Mouse (Mus musculus) hindbrain, embryonic 10.5 days (tissue): ENCODE results near the gene Mettl8. TPM values are rescaled to one million over a fixed set of nuclear protein-coding genes. Genes with fewer than 3 reads are reported as not detected.

Experiments
- DNase-seq: peaks from one replicate; pipeline ENCODE4 v3.0.0-alpha.2; 2017; ENCODE audit warnings: low spot score
- H3K27ac ChIP-seq: fragments of 300-500 bp; sonication (generic); 2 replicates; pipeline ENCODE4 v1.5.1; 2016; ENCODE audit warnings: mild to moderate bottlenecking, moderate library complexity
- H3K27me3 ChIP-seq: fragments of 300-500 bp; sonication (generic); 2 replicates; pipeline ENCODE4 v1.6.1; 2016; ENCODE audit warnings: mild to moderate bottlenecking; ENCODE audit not compliant: poor library complexity, insufficient read depth, severe bottlenecking
- H3K36me3 ChIP-seq: fragments of 300-500 bp; sonication (generic); 2 replicates; pipeline ENCODE4 v1.6.1; 2016; ENCODE audit warnings: mild to moderate bottlenecking, moderate library complexity
- H3K4me1 ChIP-seq: fragments of 300-500 bp; sonication (generic); replicated peaks from 2 replicates; pipeline ENCODE4 v1.6.1; 2016; ENCODE audit warnings: mild to moderate bottlenecking
- H3K4me3 ChIP-seq: fragments of 300-500 bp; sonication (generic); 2 replicates; pipeline ENCODE4 v1.5.1; 2016; ENCODE audit warnings: mild to moderate bottlenecking, moderate library complexity
- H3K9me3 ChIP-seq: fragments of 300-500 bp; sonication (generic); 2 replicates; pipeline ENCODE4 v1.6.1; 2016; ENCODE audit warnings: mild to moderate bottlenecking, moderate library complexity
- WGBS: fragments of 180-500 bp; shearing (Covaris S2); methylation state at CpG from one replicate; pipeline ENCODE4 v1.1.7; 2016; 5-methylcytosine and 5-hydroxymethylcytosine counted together
- polyA plus RNA-seq: library from polyadenylated mRNA; unstranded; fragments of >200 nt; fragmentation: Nextera tagmentation; extraction: Ambion mirVana; gene quantifications from 2 replicates; pipeline ENCODE4 v1.2.1, GENCODE M21; 2016

Mettl8 gene
- polyA plus RNA-seq, result 21.0 and 22.3 TPM in 2 replicates

DNA sequence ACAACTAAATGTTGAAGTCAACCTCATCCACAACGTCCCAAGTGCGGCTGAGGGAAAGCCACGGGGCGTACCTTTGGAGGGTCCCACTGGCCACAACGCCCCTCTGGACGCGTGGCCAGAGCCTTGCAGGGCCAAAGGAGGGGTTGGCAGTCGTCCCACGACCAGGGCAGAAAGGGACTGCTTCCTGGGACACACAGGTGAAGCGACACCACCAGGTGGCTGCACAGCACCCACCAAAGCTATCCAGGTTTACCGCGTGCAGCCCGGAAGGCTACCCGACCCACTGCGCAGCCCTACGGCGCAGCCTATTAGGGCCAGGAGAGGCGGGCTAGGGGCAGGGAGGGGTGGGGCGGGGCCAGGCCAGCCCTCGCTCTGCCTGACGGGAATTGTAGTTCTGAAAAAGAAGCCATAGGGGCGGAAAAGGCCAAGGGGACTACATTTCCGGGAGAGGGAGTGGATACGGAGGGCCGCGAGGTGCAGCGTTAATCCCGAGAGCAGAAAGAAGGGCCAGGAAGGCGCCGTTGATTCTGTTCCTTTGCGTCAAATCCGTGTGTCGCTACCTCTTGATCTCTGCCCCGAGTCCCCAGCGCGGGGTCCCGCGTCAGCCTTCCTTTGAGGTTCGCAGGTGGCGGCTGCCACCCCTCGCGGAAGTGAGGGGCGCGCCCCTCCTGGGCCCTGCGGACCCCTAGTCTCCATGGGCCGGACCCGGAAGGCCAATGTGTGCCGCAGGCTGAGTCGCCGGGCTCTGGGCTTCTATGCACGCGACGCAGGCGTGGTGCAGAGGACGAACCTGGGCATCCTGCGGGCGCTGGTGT is at the start of gene Mettl8, which contains the start of gene Dcaf17:
Mettl8 (minus strand) TSS at position 284 of the 815 bp plus-strand sequence.
Dcaf17 (plus strand) TSS at position 29 of the 815 bp plus-strand sequence.
- H3K4me1 ChIP-seq, result peaks cover 16% of the 10 kb centered on the region
- peak; percentile 94 for DNase-seq
- peaks cover 20% of the 10 kb centered on the region for H3K36me3 ChIP-seq
- H3K27me3 ChIP-seq, result no peaks in the 10 kb centered on the region
- no peaks in the 10 kb centered on the region for H3K9me3 ChIP-seq
- H3K4me3 ChIP-seq, result peak within 1 kb of the TSS; percentile 76
- under 1% methylated on average over 57 of the region's 57 CpGs for WGBS
- H3K27ac ChIP-seq, result peak within 1 kb of the TSS; percentile 95

DNA sequence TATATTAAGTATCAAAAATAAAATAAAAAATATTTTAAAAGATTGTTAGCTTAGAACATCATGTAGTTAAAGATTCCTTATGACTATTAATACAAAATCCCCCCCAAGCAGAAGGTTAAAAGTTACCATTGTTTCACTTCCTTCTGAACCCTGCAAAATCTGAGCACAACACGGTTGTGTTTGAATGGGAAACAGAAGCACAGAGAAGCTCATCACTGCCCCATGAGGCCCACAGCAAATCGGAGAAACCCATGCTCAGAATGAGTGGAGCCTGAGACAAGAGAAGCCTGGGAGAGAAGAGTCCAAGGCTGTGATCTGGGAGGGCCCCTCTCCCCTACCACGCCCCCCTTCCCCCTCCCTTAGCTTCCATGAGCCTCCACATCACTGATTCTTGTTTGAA is 49.3 kb upstream of the Mettl8 start:
- H3K27ac ChIP-seq, result no peak overlapping the region
- no peak overlapping the region for H3K4me3 ChIP-seq
- H3K4me1 ChIP-seq, result peaks cover 11% of the 10 kb centered on the region
- H3K27me3 ChIP-seq, result no peaks in the 10 kb centered on the region
- WGBS, result 69% methylated on average over 3 of the region's 3 CpGs
- H3K9me3 ChIP-seq, result no peaks in the 10 kb centered on the region
- peaks cover 16% of the 10 kb centered on the region for H3K36me3 ChIP-seq
- no peak for DNase-seq

DNA sequence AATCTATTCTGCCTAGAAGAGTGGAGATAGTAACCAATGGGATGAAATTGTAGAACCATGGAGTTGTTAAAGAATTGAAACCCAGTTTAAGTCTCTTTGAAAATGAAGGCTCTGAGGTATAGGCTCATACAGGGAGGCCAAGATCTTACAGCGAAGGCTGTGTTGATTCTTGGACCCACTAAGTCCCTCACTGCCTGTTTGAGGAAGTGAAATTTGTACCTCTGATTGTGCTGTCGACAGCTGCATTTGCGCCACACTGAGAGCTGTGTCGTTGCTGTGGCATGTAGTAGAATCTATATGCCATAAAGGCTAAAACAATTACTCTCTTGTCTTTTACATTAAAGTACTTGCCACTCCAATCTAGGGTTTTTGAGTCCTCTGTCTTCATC is 47.9 kb upstream of the Mettl8 start:
- Histone ChIP-seq H3K27me3 (no peaks in the 10 kb centered on the region), H3K27ac (no peak overlapping the region), H3K9me3 (no peaks in the 10 kb centered on the region), H3K36me3 (peaks cover 24% of the 10 kb centered on the region), H3K4me1 (peaks cover 11% of the 10 kb centered on the region), H3K4me3 (no peak overlapping the region)
- DNase-seq, result no peak
- 91% methylated on average over 4 of the region's 4 CpGs for WGBS

DNA sequence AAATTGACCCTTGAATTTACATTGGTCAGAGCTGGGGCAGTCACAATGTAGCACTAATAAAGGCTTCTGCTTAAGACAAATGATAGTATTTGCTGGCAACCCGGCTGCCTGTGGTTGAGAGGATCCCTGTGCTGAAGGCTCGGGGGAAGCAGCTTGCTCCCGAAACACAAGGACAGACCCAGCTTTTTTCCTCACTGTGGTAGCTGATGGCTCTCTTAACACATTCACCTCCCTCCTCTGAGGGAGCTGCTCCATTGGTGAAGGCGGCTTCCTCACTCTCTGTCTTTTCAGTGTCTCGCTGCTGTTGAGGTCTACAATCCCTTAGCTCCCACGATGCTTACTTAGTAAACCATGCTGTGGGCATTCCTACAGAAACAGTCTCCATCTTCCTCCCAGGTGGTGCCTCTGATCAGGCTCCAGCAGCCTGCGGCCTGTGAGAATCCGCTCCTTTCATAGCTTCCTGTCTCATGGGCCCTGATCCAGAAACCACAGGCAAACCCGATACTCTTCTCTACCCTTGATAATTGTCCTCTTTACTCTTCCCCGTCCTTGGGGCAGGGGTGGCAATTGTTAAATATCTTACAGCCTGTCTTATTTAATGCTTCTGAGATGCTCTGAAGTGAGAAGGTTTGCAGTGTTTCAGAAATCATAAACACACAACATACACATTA is 47.4 kb upstream of the Mettl8 start:
- peaks cover 24% of the 10 kb centered on the region for H3K36me3 ChIP-seq
- no peak overlapping the region for H3K27ac ChIP-seq
- no peaks in the 10 kb centered on the region for H3K27me3 ChIP-seq
- WGBS, result 90% methylated on average over 10 of the region's 10 CpGs
- DNase-seq, result no peak
- no peak overlapping the region for H3K4me3 ChIP-seq
- H3K4me1 ChIP-seq, result peaks cover 11% of the 10 kb centered on the region
- H3K9me3 ChIP-seq, result no peaks in the 10 kb centered on the region

DNA sequence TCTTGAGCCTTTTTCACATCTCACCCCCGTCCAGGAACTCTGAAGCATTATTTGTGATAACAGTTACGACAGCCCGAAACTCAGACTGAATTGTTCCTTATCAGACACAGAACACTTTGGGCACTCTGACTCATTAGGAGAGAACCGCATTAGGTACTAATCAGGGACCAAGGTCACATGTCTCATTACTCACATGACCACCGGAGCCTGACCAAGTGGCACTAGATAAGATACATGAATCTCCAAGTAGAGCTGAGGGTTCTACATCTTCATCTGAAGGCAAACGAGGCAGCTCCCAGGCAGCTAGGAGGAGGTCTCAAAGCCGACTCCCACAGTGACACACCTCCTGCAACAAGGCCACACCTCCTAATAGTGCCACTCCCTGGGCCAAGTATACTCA is 40.8 kb upstream of the Mettl8 start:
- H3K9me3 ChIP-seq, result no peaks in the 10 kb centered on the region
- WGBS, result 89% methylated on average over 7 of the region's 7 CpGs
- H3K4me3 ChIP-seq, result no peak overlapping the region
- no peak overlapping the region for H3K27ac ChIP-seq
- peaks cover 46% of the 10 kb centered on the region for H3K36me3 ChIP-seq
- no peaks in the 10 kb centered on the region for H3K27me3 ChIP-seq
- no peak for DNase-seq
- no peaks in the 10 kb centered on the region for H3K4me1 ChIP-seq

DNA sequence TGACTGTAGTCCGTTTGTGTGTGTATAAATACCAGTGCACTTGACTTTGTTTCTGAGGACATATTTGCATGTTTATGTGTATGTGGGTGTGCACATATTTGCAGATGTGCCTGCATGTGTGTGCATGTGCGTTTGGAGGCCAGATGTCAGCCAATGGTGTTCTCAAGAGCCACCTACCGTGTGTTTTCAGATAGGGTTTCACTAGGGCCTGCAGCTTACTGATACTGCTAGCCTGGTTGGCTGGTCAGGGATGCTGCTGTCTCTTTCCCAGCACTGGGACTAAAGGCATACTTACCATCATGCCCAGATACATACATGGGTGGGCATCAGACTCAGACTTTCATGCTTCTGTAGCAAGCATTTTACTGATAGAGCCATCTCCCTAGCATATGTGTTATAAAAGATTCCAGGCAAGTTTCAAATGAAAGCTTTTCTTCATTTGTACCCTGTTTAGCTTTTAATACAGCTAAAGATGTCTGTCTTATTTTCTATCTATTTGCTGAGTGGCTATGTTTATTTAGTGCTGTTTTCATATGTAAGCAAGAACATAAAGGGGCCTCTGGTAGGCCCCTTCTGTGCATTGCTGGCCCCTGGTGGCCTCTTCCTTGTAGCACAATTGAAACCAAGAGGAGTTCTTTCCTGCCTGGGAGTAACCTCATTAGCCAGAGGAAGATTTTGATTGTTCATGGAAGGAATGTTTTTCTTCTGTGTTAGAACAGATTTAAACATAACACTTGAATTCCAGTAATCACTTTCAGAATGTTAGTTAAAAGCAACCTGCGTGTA is 35.5 kb upstream of the Mettl8 start:
- 87% methylated on average over 4 of the region's 4 CpGs for WGBS
- no peaks in the 10 kb centered on the region for H3K9me3 ChIP-seq
- no peak for DNase-seq
- no peak overlapping the region for H3K27ac ChIP-seq
- H3K4me3 ChIP-seq, result no peak overlapping the region
- no peaks in the 10 kb centered on the region for H3K4me1 ChIP-seq
- H3K36me3 ChIP-seq, result peaks cover 66% of the 10 kb centered on the region
- no peaks in the 10 kb centered on the region for H3K27me3 ChIP-seq

DNA sequence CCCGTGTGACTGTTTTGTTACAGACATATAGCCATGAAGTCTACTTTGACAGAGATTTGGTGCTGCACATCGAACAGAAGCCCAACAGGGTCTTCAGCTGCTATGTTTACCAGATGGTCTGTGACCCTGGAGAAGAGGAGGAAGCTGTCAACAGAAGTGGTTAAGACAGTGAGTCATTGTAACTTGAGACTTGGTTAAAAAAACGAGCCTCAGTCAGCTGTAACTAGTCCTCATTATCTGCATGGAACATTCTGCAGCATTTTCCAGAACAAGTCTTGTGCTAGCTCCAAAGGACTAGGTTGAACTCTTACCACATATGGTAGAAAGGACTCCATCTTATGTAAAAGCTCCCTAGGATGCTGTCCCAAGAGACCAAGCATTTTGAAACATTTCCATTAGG is 34.4 kb upstream of the Mettl8 start:
- WGBS, result 70% methylated on average over 3 of the region's 3 CpGs
- Histone ChIP-seq H3K4me1 (no peaks in the 10 kb centered on the region), H3K9me3 (no peaks in the 10 kb centered on the region), H3K27ac (no peak overlapping the region), H3K4me3 (no peak overlapping the region), H3K36me3 (peaks cover 70% of the 10 kb centered on the region), H3K27me3 (no peaks in the 10 kb centered on the region)
- DNase-seq, result no peak

DNA sequence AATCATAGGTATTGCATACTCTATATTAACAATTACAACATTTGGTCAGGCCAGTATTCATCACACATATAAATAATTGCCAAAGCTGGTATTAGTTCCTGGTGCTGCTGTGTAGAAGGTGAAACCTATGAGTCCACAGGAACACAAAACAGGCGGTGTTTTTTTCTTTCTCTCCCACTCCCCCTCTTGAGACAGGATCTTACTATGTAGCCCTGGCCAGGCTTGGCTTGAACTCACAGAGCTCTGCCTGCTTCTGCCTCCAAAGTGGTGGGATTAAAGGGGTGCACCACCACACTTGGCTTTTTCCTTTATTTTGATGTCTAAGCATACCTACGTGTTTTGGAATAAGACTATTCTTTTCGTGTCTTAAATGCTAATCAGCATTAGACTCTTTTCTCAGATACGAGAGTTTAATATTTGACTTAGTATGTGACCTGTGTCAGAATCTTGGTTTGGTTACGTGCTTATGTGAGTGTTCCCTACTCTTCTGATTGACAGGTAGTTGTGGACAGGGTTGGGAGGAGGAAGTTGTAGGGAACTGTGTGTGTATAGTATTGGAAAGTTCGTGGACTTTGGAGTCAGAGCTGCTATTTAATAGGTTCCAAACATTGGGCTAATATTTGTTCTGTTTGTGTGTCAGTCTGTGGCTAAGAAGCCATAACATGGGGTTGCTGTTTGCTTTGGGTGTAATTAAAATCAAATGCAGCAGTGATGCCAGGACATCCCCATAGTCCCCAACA is 28.2 kb upstream of the Mettl8 start:
- no peaks in the 10 kb centered on the region for H3K27me3 ChIP-seq
- H3K27ac ChIP-seq, result no peak overlapping the region
- peaks cover 70% of the 10 kb centered on the region for H3K36me3 ChIP-seq
- H3K9me3 ChIP-seq, result no peaks in the 10 kb centered on the region
- H3K4me1 ChIP-seq, result no peaks in the 10 kb centered on the region
- WGBS, result 92% methylated on average over 6 of the region's 6 CpGs
- DNase-seq, result no peak
- no peak overlapping the region for H3K4me3 ChIP-seq

DNA sequence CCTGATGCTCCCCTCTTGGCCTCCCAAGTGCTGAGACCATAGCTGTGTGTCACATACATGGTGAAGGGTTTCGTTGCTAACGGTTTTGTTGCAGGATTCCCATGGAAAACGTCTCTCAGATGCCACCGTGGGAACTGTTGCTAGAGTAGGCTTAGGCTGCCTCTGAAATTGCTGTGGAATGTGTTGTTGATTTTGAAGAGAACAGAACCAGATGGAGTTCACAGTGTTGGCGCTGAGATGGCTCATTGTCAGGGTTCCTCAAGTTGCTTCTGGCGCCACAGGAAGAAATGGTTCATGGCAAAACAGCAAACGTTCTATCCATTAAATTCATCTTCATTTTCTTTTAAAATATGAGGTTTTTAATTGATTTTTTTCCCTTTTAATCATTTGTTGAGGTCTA is 27.0 kb upstream of the Mettl8 start:
- Histone ChIP-seq H3K9me3 (no peaks in the 10 kb centered on the region), H3K27me3 (no peaks in the 10 kb centered on the region), H3K4me3 (no peak overlapping the region), H3K4me1 (no peaks in the 10 kb centered on the region), H3K27ac (no peak overlapping the region), H3K36me3 (peaks cover 58% of the 10 kb centered on the region)
- DNase-seq, result no peak
- WGBS, result 87% methylated on average over 7 of the region's 7 CpGs

DNA sequence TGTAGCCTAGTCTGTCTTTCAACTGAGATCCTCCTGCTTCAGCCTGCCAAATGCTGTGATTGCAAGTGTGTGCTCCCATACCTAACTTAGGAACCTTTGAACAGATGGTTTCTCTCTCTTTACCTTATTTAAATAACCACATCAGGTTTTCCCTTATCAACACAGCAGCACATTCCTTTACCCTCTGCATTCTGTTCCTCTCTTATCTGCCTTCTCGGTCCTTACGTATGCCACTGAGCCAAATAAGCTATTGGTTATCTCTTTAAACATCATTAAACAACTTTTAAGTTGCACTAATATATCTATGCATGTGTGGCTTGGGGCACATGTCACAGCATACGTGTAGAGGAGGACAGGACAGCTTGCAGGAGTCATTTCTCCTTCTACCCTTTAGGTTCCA is 18.4 kb upstream of the Mettl8 start:
- Histone ChIP-seq H3K27me3 (no peaks in the 10 kb centered on the region), H3K4me1 (no peaks in the 10 kb centered on the region), H3K27ac (no peak overlapping the region), H3K9me3 (no peaks in the 10 kb centered on the region), H3K4me3 (no peak overlapping the region), H3K36me3 (peaks cover 12% of the 10 kb centered on the region; the same call in 1 of the 2 replicates)
- 92% methylated on average over 3 of the region's 3 CpGs for WGBS
- DNase-seq, result no peak

DNA sequence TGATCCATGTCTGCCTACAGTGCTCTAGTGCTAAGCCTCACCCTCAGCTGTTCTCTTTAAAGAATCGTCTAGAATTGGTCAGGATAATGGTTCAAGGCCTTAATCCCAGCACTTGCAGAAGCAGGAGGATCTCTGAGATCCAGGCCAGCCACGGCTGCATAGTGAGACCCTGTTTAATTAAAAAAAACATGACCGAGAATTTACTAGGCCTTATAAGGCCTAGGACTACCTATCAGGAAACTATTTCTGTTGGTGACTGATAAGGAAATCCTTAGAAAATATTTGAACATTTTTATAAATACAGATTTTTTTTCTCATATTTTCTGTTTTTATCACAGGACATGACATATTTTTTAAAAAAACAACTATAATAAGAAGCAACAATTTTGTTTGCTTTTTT is 17.9 kb upstream of the Mettl8 start:
- Histone ChIP-seq H3K9me3 (no peaks in the 10 kb centered on the region), H3K4me3 (no peak overlapping the region), H3K27me3 (no peaks in the 10 kb centered on the region), H3K4me1 (no peaks in the 10 kb centered on the region), H3K27ac (no peak overlapping the region), H3K36me3 (peaks cover 12% of the 10 kb centered on the region; the same call in 1 of the 2 replicates)
- DNase-seq, result no peak
- 85% methylated on average over 3 of the region's 3 CpGs for WGBS

DNA sequence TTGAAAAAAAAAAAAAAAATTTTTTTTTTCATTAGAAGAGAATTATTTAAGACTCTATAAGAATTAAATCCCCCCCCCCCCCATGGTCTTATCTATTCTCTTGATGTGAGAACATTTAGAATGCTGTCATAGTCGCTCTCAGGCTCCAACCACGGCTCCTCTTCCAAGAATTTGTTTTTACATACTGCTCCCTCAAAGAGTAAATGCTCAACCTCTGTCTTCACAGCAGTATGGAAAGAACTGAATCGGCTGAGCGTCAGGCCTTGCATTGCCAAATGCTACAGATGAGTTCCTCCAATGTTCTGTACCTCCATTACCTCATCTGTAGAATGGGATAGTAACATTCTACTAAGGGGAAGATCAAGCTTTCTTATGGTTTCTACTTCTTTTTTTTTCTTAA is 16.2 kb upstream of the Mettl8 start:
- no peak for DNase-seq

More for the DNA sequence above, 16.2 kb upstream of the Mettl8 start:
- Histone ChIP-seq H3K27me3 (no peaks in the 10 kb centered on the region), H3K36me3 (peaks cover 12% of the 10 kb centered on the region; the same call in 1 of the 2 replicates), H3K4me1 (no peaks in the 10 kb centered on the region), H3K4me3 (no peak overlapping the region), H3K27ac (no peak overlapping the region), H3K9me3 (no peaks in the 10 kb centered on the region)
- WGBS, result 98% methylated on average over 4 of the region's 4 CpGs
